Comparison of ENCODE assay signal across 8 mouse cellular contexts in genomic region chr10:85183619-85184018, GRCm38 (mm10). TPM values are rescaled to one million over a fixed set of nuclear protein-coding genes. Genes with fewer than 3 reads are reported as not detected.
DNase-seq lines count a peak whose midpoint lies in the region; ATAC-seq and TF ChIP-seq lines count a peak whose summit lies in the region.

No protein-coding gene starts in this region.

- ATAC-seq in liver, embryonic 11.5 days (replicated peaks; ENCODE audit: low FRiP score) = no peak

- H3K27ac ChIP-seq in liver, embryonic 11.5 days (ENCODE audit: low read depth, low read length) = no peak overlapping the region

- H3K36me3 ChIP-seq in liver, embryonic 11.5 days (ENCODE audit: control insufficient read depth, insufficient read depth, low read length) = no peaks in the 10 kb centered on the region
- H3K36me3 ChIP-seq in myocyte (ENCODE audit: control insufficient read depth, insufficient read depth) = no peaks in the 10 kb centered on the region

- no peaks in the 10 kb centered on the region for H3K4me1 ChIP-seq in liver, embryonic 11.5 days (replicated peaks; ENCODE audit: control insufficient read depth, insufficient read depth, low read length)

- peak overlapping the region; percentile 85 for H3ac ChIP-seq in myocyte (ENCODE audit: control insufficient read depth, insufficient read length)

- H3K79me2 ChIP-seq in myocyte (ENCODE audit: control insufficient read depth, insufficient read depth) = peaks cover 7% of the 10 kb centered on the region

- no peak overlapping the region for H3K9ac ChIP-seq in liver, embryonic 11.5 days (ENCODE audit: low read depth, low read length)

- no peak for TF ChIP-seq POLR2A in myocyte (IDR thresholded peaks at IDR 0.05; ENCODE audit: insufficient read length, low read depth)

- H3K27me3 ChIP-seq in liver, embryonic 11.5 days (replicated peaks; ENCODE audit: control insufficient read depth, insufficient read depth, low read length) = no peaks in the 10 kb centered on the region
- no peaks in the 10 kb centered on the region for H3K27me3 ChIP-seq in myocyte (ENCODE audit: control insufficient read depth, insufficient read depth, insufficient read length)

- H3K9me3 ChIP-seq in liver, embryonic 11.5 days (ENCODE audit: control insufficient read depth, low read length) = no peaks in the 10 kb centered on the region

- 2% methylated on average over 11 of the region's 11 CpGs for WGBS in liver, embryonic 11.5 days

- H3K4me2 ChIP-seq in liver, embryonic 11.5 days = peak overlapping the region; percentile 96
- peak overlapping the region; percentile 97 for H3K4me2 ChIP-seq in myocyte (ENCODE audit: low read depth)

- H3K4me3 ChIP-seq in liver, embryonic 11.5 days (ENCODE audit: low read depth, low read length) = peak overlapping the region; percentile 74
- peak overlapping the region; percentile 36 for H3K4me3 ChIP-seq in myocyte

- DNase-seq in urinary bladder, postnatal 14 days (ENCODE audit: low spot score) = peak; percentile 10
- no peak for DNase-seq in urinary bladder, postnatal 4 days (ENCODE audit: low spot score in 2 of 2)
- DNase-seq in cerebellum, postnatal 14 days = peak; percentile 21 to 53
- DNase-seq in heart, adult 18-20 months = peak; percentile 57 to 74
- DNase-seq in kidney, adult 11 months = peak; percentile 46
- no peak for DNase-seq in liver, embryonic 11.5 days (ENCODE audit: low spot score)
- DNase-seq in thymus, postnatal 4 days = peak; percentile 24

TF ChIP-seq in myocyte, 11 proteins besides CTCF, POLR2A, EP300 and RAD21:
- TF ChIP-seq CEBPB (IDR thresholded peaks at IDR 0.05; ENCODE audit: insufficient read depth, poor library complexity, severe bottlenecking) = peak; percentile 40; the same call in 1 of the 2 replicates
- no peak for TF ChIP-seq TCF12 (IDR thresholded peaks at IDR 0.05; ENCODE audit: insufficient read depth, poor library complexity, severe bottlenecking)

RNA-seq across cellular contexts. Expression of gene Cry1, which starts 1.2 kb away (rescaled TPM):
- 10 to 100 TPM in 1 of 2 experiments, 1 to 10 TPM in 1; 9.2 to 10.8 TPM for total RNA-seq in heart, adult 18-20 months (2021)
- polyA plus RNA-seq in liver, embryonic 11.5 days (2014; fragmentation: Nextera tagmentation; extraction: Ambion mirVana) = 20.4 and 22.1 TPM in 2 replicates
- 6.1 TPM for polyA plus RNA-seq in myocyte (2012; fragmentation: generic; extraction: Trizol)

RNA-seq across cellular contexts. Expression of gene Mterf2, which starts 55.8 kb away (rescaled TPM):
- 10 to 100 TPM; 23.9 to 24.5 TPM for total RNA-seq in heart, adult 18-20 months (2021)
- polyA plus RNA-seq in liver, embryonic 11.5 days (2014; fragmentation: Nextera tagmentation; extraction: Ambion mirVana) = 14.9 and 16.2 TPM in 2 replicates
- 3.9 TPM for polyA plus RNA-seq in myocyte (2012; fragmentation: generic; extraction: Trizol)

Comparison
In these comparisons a context has a peak if more than half of its experiments do, and no peak if none do; other contexts are left out.
1. DNase-seq: peak in urinary bladder, postnatal 14 days (single experiment), cerebellum, postnatal 14 days (2 of 2), heart, adult 18-20 months (2 of 2), kidney, adult 11 months (single experiment) and thymus, postnatal 4 days (single experiment); none in urinary bladder, postnatal 4 days (0 of 2) and liver, embryonic 11.5 days (single experiment).